Mouse (Mus musculus): Measurements from ENCODE around the gene Ccdc186. TPM values are rescaled to one million over a fixed set of nuclear protein-coding genes. Genes with fewer than 3 reads are reported as not detected.

Gene Ccdc186
- polyA plus RNA-seq, 1 experiment from 2014 or later, result 22.2 TPM

DNA sequence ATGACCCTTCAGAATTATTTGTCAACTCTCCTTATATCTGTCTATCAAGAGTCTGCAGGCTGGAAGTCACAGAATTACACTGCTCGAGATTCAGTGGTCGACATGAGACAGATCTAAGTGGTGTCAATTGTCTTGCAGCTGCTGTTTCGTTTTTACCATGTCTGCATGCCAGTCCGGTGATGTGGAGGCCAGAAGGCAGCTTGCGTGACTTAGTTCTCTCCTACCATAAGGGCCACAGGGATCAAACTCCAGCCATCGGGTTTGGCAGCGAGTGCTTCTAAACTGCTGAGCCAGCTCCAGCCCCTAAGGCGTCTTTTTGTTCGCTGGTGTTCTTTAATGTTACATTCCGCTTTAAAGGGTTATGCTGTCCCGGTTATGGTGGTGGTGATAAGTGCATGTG, 6.3 kb upstream of the Ccdc186 start:
- no peak for ATAC-seq
- 84% methylated on average over 11 of the region's 11 CpGs for WGBS
- no peaks in the 10 kb centered on the region for H3K27me3 ChIP-seq (ENCODE audit: control insufficient read depth, insufficient read depth, low read depth, low read length)

GRCm38 (mm10) chr19:56826047-56826631, 4.1 kb upstream of the Ccdc186 start, which contains the start of gene Tdrd1:
Gene Tdrd1 (plus strand): TSS chr19:56826209.
- Histone ChIP-seq H3K27me3 (ENCODE audit: control insufficient read depth, insufficient read depth, low read depth, low read length) (no peaks in the 10 kb centered on the region), H3K9ac (ENCODE audit: low read depth, low read length) (no peak within 1 kb of the TSS), H3K4me2 (ENCODE audit: low read length) (peak within 1 kb of the TSS; percentile 49), H3K9me3 (replicated peaks; ENCODE audit: control insufficient read depth, low read length, poor library complexity, severe bottlenecking) (no peaks in the 10 kb centered on the region), H3K36me3 (ENCODE audit: control insufficient read depth, insufficient read depth, low read length) (no peaks in the 10 kb centered on the region), H3K27ac (ENCODE audit: low read length) (no peak within 1 kb of the TSS), H3K4me1 (ENCODE audit: control insufficient read depth, insufficient read depth, low read length) (peaks cover 3% of the 10 kb centered on the region; the same call in 1 of the 2 replicates), H3K4me3 (ENCODE audit: low read depth, low read length) (peak within 1 kb of the TSS; percentile 16)
- ATAC-seq, result no peak
- 63% methylated on average over 43 of the region's 44 CpGs for WGBS

More for the DNA sequence above, 6.3 kb upstream of the Ccdc186 start:
- no peaks in the 10 kb centered on the region for H3K9me3 ChIP-seq (replicated peaks; ENCODE audit: control insufficient read depth, low read length, poor library complexity, severe bottlenecking)
- H3K4me3 ChIP-seq (ENCODE audit: low read depth, low read length), result no peak overlapping the region
- no peak overlapping the region for H3K27ac ChIP-seq (ENCODE audit: low read length)
- H3K4me2 ChIP-seq (ENCODE audit: low read length), result no peak overlapping the region
- H3K4me1 ChIP-seq (ENCODE audit: control insufficient read depth, insufficient read depth, low read length), result no peaks in the 10 kb centered on the region
- no peaks in the 10 kb centered on the region for H3K36me3 ChIP-seq (ENCODE audit: control insufficient read depth, insufficient read depth, low read length)
- no peak overlapping the region for H3K9ac ChIP-seq (ENCODE audit: low read depth, low read length)

DNA sequence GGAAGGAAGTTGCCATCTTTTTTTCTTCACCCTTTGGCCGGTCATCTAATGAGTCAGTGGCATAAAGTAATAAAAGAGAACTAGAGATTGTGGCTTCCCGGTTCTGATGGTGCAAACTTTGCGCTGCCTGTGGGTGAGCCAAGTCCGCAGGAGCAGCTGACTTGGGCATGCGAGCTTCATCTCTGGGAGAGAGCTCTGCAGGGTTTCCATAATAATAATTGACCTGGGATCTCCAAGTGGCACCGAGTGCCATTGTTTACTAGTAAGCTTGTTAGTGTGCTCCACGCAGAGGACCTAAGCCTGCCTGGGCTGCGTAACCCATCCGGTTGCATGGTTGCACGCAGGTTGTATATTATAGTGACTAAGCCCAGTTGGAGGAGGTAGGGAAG, 452 bp upstream of the Ccdc186 start:
- Histone ChIP-seq H3K36me3 (ENCODE audit: control insufficient read depth, insufficient read depth, low read length) (no peaks in the 10 kb centered on the region), H3K4me1 (ENCODE audit: control insufficient read depth, insufficient read depth, low read length) (peaks cover 30% of the 10 kb centered on the region), H3K9ac (ENCODE audit: low read depth, low read length) (peak overlapping the region; percentile 23), H3K27me3 (ENCODE audit: control insufficient read depth, insufficient read depth, low read depth, low read length) (no peaks in the 10 kb centered on the region), H3K4me3 (ENCODE audit: low read depth, low read length) (peak overlapping the region; percentile 86), H3K4me2 (ENCODE audit: low read length) (peak overlapping the region; percentile 64), H3K9me3 (replicated peaks; ENCODE audit: control insufficient read depth, low read length, poor library complexity, severe bottlenecking) (no peaks in the 10 kb centered on the region), H3K27ac (ENCODE audit: low read length) (no peak overlapping the region)
- ATAC-seq, result peak; percentile 49; the same call in 1 of the 2 replicates
- 16% methylated on average over 10 of the region's 10 CpGs for WGBS

- H3K4me1 ChIP-seq (ENCODE audit: control insufficient read depth, insufficient read depth, low read length), result peaks cover 30% of the 10 kb centered on the region
- no peaks in the 10 kb centered on the region for H3K36me3 ChIP-seq (ENCODE audit: control insufficient read depth, insufficient read depth, low read length)
- peak overlapping the region; percentile 92 for H3K27ac ChIP-seq (ENCODE audit: low read length)
- peak overlapping the region; percentile 93 for H3K9ac ChIP-seq (ENCODE audit: low read depth, low read length)
- H3K4me3 ChIP-seq (ENCODE audit: low read depth, low read length), result peak overlapping the region; percentile 86
- ATAC-seq, result 0 out of 2 replicates have a peak, but pooled peaks have one; percentile 15
- 3% methylated on average over 22 of the region's 22 CpGs for WGBS
- peak overlapping the region; percentile 62 for H3K4me2 ChIP-seq (ENCODE audit: low read length)
- no peaks in the 10 kb centered on the region for H3K27me3 ChIP-seq (ENCODE audit: control insufficient read depth, insufficient read depth, low read depth, low read length)
- H3K9me3 ChIP-seq (replicated peaks; ENCODE audit: control insufficient read depth, low read length, poor library complexity, severe bottlenecking), result no peaks in the 10 kb centered on the region
Observed at GRCm38 (mm10) chr19:56821040-56821797, 771 bp downstream of the Ccdc186 start.

DNA sequence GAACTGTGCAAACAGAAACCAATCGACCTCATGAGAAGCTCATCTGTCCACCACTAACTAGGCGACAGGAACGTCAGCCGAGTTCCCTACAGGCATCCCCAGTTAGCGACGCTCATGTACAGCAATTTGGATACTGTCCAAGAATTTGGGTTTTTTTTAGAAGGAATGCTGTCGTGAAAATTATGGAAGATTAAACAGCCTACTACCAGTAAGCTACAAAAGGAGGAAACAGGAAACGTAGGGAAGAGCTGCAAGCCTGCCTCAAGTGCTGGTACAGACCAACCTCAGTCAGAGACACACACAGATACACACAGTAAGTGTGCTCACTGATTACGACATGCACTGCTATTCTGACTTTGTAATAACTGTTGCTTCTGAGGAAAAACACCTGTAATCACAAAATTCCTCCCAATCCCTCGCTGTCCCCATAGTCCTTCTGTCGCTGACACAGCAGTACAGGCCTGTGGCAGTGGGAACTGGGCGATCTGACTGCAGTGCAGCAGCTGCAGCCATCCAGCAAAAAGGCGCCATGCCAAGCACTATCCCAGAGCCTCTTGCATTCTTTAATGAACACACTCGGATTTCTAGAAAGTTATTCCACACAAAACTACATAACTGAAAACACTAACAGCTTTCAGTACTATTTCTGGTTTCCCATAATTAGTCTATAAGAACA, 4.0 kb downstream of the Ccdc186 start:
- ATAC-seq, result no peak
- Histone ChIP-seq H3K4me2 (ENCODE audit: low read length) (no peak overlapping the region), H3K4me1 (ENCODE audit: control insufficient read depth, insufficient read depth, low read length) (peaks cover 30% of the 10 kb centered on the region), H3K36me3 (ENCODE audit: control insufficient read depth, insufficient read depth, low read length) (no peaks in the 10 kb centered on the region), H3K27me3 (ENCODE audit: control insufficient read depth, insufficient read depth, low read depth, low read length) (no peaks in the 10 kb centered on the region), H3K9me3 (replicated peaks; ENCODE audit: control insufficient read depth, low read length, poor library complexity, severe bottlenecking) (no peaks in the 10 kb centered on the region), H3K27ac (ENCODE audit: low read length) (no peak overlapping the region), H3K9ac (ENCODE audit: low read depth, low read length) (no peak overlapping the region), H3K4me3 (ENCODE audit: low read depth, low read length) (no peak overlapping the region)
- WGBS, result 54% methylated on average over 14 of the region's 14 CpGs

GRCm38 (mm10) chr19:56813360-56813759, 8.6 kb downstream of the Ccdc186 start:
- H3K4me3 ChIP-seq (ENCODE audit: low read depth, low read length), result no peak overlapping the region
- H3K4me1 ChIP-seq (ENCODE audit: control insufficient read depth, insufficient read depth, low read length), result peaks cover 7% of the 10 kb centered on the region
- ATAC-seq, result no peak
- no peak overlapping the region for H3K4me2 ChIP-seq (ENCODE audit: low read length)
- H3K27me3 ChIP-seq (ENCODE audit: control insufficient read depth, insufficient read depth, low read depth, low read length), result no peaks in the 10 kb centered on the region
- H3K36me3 ChIP-seq (ENCODE audit: control insufficient read depth, insufficient read depth, low read length), result peaks cover 2% of the 10 kb centered on the region; the same call in 1 of the 2 replicates
- H3K9me3 ChIP-seq (replicated peaks; ENCODE audit: control insufficient read depth, low read length, poor library complexity, severe bottlenecking), result no peaks in the 10 kb centered on the region
- no peak overlapping the region for H3K27ac ChIP-seq (ENCODE audit: low read length)
- WGBS, result 91% methylated on average over 4 of the region's 4 CpGs
- H3K9ac ChIP-seq (ENCODE audit: low read depth, low read length), result no peak overlapping the region

DNA sequence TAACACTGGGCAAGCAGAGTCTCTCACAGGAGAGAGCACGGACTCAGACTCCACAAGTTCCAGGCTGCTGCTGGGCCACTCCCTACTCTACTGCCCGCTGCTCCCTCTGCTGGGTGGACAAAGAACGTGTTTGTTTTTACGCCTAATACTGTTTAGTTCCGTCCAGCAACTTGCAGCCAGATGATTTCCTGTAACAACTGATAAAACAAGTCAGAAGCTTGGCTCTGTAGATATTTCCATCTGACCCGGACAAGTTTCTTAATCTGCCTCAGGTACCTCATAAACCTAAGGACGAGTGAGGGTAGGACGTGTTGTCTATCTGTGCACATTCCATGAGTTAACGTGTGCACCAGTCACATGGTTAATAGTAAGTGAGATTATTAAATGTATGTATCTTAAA, 10.4 kb downstream of the Ccdc186 start:
- no peaks in the 10 kb centered on the region for H3K9me3 ChIP-seq (replicated peaks; ENCODE audit: control insufficient read depth, low read length, poor library complexity, severe bottlenecking)
- 40% methylated on average over 9 of the region's 9 CpGs for WGBS
- no peak overlapping the region for H3K4me2 ChIP-seq (ENCODE audit: low read length)
- H3K4me3 ChIP-seq (ENCODE audit: low read depth, low read length), result no peak overlapping the region
- no peaks in the 10 kb centered on the region for H3K27me3 ChIP-seq (ENCODE audit: control insufficient read depth, insufficient read depth, low read depth, low read length)
- H3K27ac ChIP-seq (ENCODE audit: low read length), result no peak overlapping the region
- H3K4me1 ChIP-seq (ENCODE audit: control insufficient read depth, insufficient read depth, low read length), result no peaks in the 10 kb centered on the region
- H3K9ac ChIP-seq (ENCODE audit: low read depth, low read length), result no peak overlapping the region
- no peak for ATAC-seq
- H3K36me3 ChIP-seq (ENCODE audit: control insufficient read depth, insufficient read depth, low read length), result peaks cover 17% of the 10 kb centered on the region

- Histone ChIP-seq H3K4me2 (ENCODE audit: low read length) (no peak overlapping the region), H3K9ac (ENCODE audit: low read depth, low read length) (no peak overlapping the region), H3K27ac (ENCODE audit: low read length) (no peak overlapping the region), H3K9me3 (replicated peaks; ENCODE audit: control insufficient read depth, low read length, poor library complexity, severe bottlenecking) (no peaks in the 10 kb centered on the region), H3K4me1 (ENCODE audit: control insufficient read depth, insufficient read depth, low read length) (no peaks in the 10 kb centered on the region), H3K36me3 (ENCODE audit: control insufficient read depth, insufficient read depth, low read length) (peaks cover 17% of the 10 kb centered on the region), H3K27me3 (ENCODE audit: control insufficient read depth, insufficient read depth, low read depth, low read length) (no peaks in the 10 kb centered on the region), H3K4me3 (ENCODE audit: low read depth, low read length) (no peak overlapping the region)
- no peak for ATAC-seq
Observed at GRCm38 (mm10) chr19:56810641-56811146, 11.3 kb downstream of the Ccdc186 start.

GRCm38 (mm10) chr19:56808771-56809170, 13.2 kb downstream of the Ccdc186 start:
- no peak for ATAC-seq
- Histone ChIP-seq H3K36me3 (ENCODE audit: control insufficient read depth, insufficient read depth, low read length) (peaks cover 17% of the 10 kb centered on the region), H3K27ac (ENCODE audit: low read length) (no peak overlapping the region), H3K4me1 (ENCODE audit: control insufficient read depth, insufficient read depth, low read length) (no peaks in the 10 kb centered on the region), H3K4me3 (ENCODE audit: low read depth, low read length) (no peak overlapping the region), H3K9ac (ENCODE audit: low read depth, low read length) (no peak overlapping the region), H3K9me3 (replicated peaks; ENCODE audit: control insufficient read depth, low read length, poor library complexity, severe bottlenecking) (no peaks in the 10 kb centered on the region), H3K27me3 (ENCODE audit: control insufficient read depth, insufficient read depth, low read depth, low read length) (no peaks in the 10 kb centered on the region), H3K4me2 (ENCODE audit: low read length) (no peak overlapping the region)
- WGBS, result 52% methylated on average over 5 of the region's 5 CpGs
